Mouse (Mus musculus) NIH3T3 (cell line): ENCODE results near the gene Lpcat3.
"Not testable (repeated sequence)": the region's sequence is repeated elsewhere in the genome, so short reads cannot be mapped to it uniquely, and the experiment has no call there.

Experiments
- DNase-seq: peaks from one replicate; pipeline ENCODE4 v3.0.0-alpha.2; 2012; ENCODE audit warnings: low read depth

Lpcat3 gene

GRCm38 (mm10) chr6:124678769-124679168 is 15.9 kb downstream of the Lpcat3 start:
- DNase-seq = no peak

GRCm38 (mm10) chr6:124679486-124679885 is 16.7 kb downstream of the Lpcat3 start:
- no peak for DNase-seq

GRCm38 (mm10) chr6:124682291-124682690 is 19.5 kb downstream of the Lpcat3 start:
- not testable (repeated sequence) for DNase-seq

GRCm38 (mm10) chr6:124683591-124684417 is 21.0 kb downstream of the Lpcat3 start:
- peak; percentile 94 for DNase-seq

GRCm38 (mm10) chr6:124685606-124686386 is 23.0 kb downstream of the Lpcat3 start:
- no peak for DNase-seq

GRCm38 (mm10) chr6:124686644-124687043 is 23.8 kb downstream of the Lpcat3 start:
- not testable (repeated sequence) for DNase-seq

- DNase-seq = no peak
Observed at GRCm38 (mm10) chr6:124688151-124688758, 25.4 kb downstream of the Lpcat3 start.

- peak; percentile 51 for DNase-seq
Observed at GRCm38 (mm10) chr6:124689011-124689410, 26.2 kb downstream of the Lpcat3 start.

- DNase-seq = no peak
Observed at GRCm38 (mm10) chr6:124690517-124690916, 27.7 kb downstream of the Lpcat3 start.

- DNase-seq = no peak
Observed at GRCm38 (mm10) chr6:124693243-124693981, 30.6 kb downstream of the Lpcat3 start.

GRCm38 (mm10) chr6:124694166-124694955 is 31.5 kb downstream of the Lpcat3 start:
- DNase-seq = peak; percentile 46

GRCm38 (mm10) chr6:124696441-124697150 is 33.8 kb downstream of the Lpcat3 start:
- DNase-seq = peak; percentile 64

GRCm38 (mm10) chr6:124698751-124699150 is 35.9 kb downstream of the Lpcat3 start:
- no peak for DNase-seq

GRCm38 (mm10) chr6:124699366-124699765 is 36.5 kb downstream of the Lpcat3 start:
- DNase-seq = no peak

- DNase-seq = peak; percentile 93
Observed at GRCm38 (mm10) chr6:124699962-124700610, 37.3 kb downstream of the Lpcat3 start.

GRCm38 (mm10) chr6:124701338-124701737 is 38.5 kb downstream of the Lpcat3 start:
- peak; percentile 61 for DNase-seq

GRCm38 (mm10) chr6:124702102-124702783 is 39.4 kb downstream of the Lpcat3 start:
- no peak for DNase-seq

GRCm38 (mm10) chr6:124702784-124703103 is 39.9 kb downstream of the Lpcat3 start:
- DNase-seq = peak; percentile 83

GRCm38 (mm10) chr6:124703789-124704188 is 41.0 kb downstream of the Lpcat3 start:
- DNase-seq = no peak
